Mouse (Mus musculus): Measurements from ENCODE around the gene Uhrf1bp1l. TPM values are rescaled to one million over a fixed set of nuclear protein-coding genes. Genes with fewer than 3 reads are reported as not detected.

Uhrf1bp1l gene
- polyA plus RNA-seq, 1 experiment from 2014 or later, result 26.4 TPM

- Histone ChIP-seq H3K27me3 (ENCODE audit: insufficient read depth, poor library complexity, severe bottlenecking) (no peaks in the 10 kb centered on the region), H3K9me3 (no peaks in the 10 kb centered on the region), H3K27ac (no peak overlapping the region), H3K36me3 (no peaks in the 10 kb centered on the region), H3K4me1 (no peaks in the 10 kb centered on the region), H3K4me3 (no peak overlapping the region)
- no peak for DNase-seq (ENCODE audit: low spot score)
- WGBS, result 46% methylated on average over 2 of the region's 2 CpGs
Observed at GRCm38 (mm10) chr10:89823906-89824305, 79.1 kb downstream of the Uhrf1bp1l start.

DNA sequence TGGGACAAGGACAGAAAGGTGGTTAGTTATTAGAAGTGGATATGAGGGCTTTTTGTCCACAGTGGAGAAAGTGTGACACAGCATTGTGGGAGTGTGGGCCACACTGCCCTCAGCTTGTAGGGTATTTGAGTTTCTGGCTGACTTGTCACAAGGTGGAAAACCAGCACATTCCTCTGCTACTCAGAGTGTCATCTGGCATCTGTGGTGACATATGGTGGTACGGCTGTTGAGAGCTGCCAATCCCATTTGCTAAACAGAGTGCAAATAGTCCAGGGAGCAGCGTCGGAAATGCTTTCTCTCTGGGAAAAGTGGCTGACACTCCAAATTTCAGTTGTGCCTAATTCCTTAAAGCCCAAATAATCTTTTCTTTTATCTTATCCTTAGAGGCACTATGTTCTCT is 82.1 kb downstream of the Uhrf1bp1l start:
- Histone ChIP-seq H3K9me3 (no peaks in the 10 kb centered on the region), H3K4me1 (no peaks in the 10 kb centered on the region), H3K27ac (no peak overlapping the region), H3K27me3 (ENCODE audit: insufficient read depth, poor library complexity, severe bottlenecking) (no peaks in the 10 kb centered on the region), H3K36me3 (no peaks in the 10 kb centered on the region), H3K4me3 (no peak overlapping the region)
- WGBS, result 42% methylated on average over 3 of the region's 3 CpGs
- DNase-seq (ENCODE audit: low spot score), result no peak

DNA sequence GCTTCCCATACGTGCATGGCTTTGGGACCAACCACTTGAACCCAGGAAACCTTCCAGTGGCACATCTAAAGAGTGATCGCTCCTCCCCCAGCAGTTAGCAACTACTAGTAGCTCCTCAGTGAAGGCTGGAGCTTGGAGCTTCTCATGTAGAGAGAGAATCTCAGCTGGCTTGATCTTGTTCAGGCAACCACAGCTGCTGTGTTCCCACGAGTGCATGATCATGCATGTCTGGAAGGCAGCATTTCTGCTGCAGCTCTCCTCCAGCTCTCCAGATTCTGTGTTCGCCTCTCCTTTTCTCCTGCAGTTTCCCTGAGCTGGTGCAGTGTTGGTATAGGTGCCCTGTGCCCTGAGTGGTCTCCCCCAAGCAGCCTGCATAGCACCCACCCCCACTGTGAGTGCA is 87.5 kb downstream of the Uhrf1bp1l start:
- Histone ChIP-seq H3K36me3 (no peaks in the 10 kb centered on the region), H3K4me3 (no peak overlapping the region), H3K4me1 (no peaks in the 10 kb centered on the region), H3K27ac (no peak overlapping the region), H3K27me3 (ENCODE audit: insufficient read depth, poor library complexity, severe bottlenecking) (no peaks in the 10 kb centered on the region), H3K9me3 (no peaks in the 10 kb centered on the region)
- DNase-seq (ENCODE audit: low spot score), result no peak
- WGBS, result 82% methylated on average over 4 of the region's 4 CpGs

GRCm38 (mm10) chr10:89833166-89833565 is 88.4 kb downstream of the Uhrf1bp1l start:
- no peak for DNase-seq (ENCODE audit: low spot score)
- 81% methylated on average over 10 of the region's 10 CpGs for WGBS
- Histone ChIP-seq H3K9me3 (no peaks in the 10 kb centered on the region), H3K36me3 (no peaks in the 10 kb centered on the region), H3K4me3 (no peak overlapping the region), H3K27me3 (ENCODE audit: insufficient read depth, poor library complexity, severe bottlenecking) (no peaks in the 10 kb centered on the region), H3K27ac (no peak overlapping the region), H3K4me1 (no peaks in the 10 kb centered on the region)

DNA sequence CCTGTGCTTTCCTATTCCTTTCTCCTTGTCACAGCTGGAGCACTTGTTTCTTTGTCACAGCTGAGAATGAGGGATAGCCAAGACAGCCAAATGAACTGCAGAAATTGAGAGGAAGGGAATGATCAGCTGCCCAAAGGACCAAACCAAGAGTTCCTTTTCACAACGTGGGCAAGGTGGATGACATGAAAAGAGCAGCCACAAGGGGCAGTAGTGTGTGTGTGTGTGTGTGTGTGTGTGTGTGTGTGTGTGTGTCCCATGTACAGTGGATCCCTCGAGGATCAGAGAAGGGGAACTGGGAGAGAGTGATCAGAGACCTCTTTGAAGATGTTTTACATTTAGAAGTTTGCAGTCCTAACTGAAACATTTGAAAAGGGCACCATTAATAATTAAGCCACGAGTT is 92.7 kb downstream of the Uhrf1bp1l start:
- Histone ChIP-seq H3K9me3 (no peaks in the 10 kb centered on the region), H3K27me3 (ENCODE audit: insufficient read depth, poor library complexity, severe bottlenecking) (no peaks in the 10 kb centered on the region), H3K4me3 (no peak overlapping the region), H3K4me1 (no peaks in the 10 kb centered on the region), H3K36me3 (no peaks in the 10 kb centered on the region), H3K27ac (no peak overlapping the region)
- no peak for DNase-seq (ENCODE audit: low spot score)
- 48% methylated on average over 3 of the region's 3 CpGs for WGBS

DNA sequence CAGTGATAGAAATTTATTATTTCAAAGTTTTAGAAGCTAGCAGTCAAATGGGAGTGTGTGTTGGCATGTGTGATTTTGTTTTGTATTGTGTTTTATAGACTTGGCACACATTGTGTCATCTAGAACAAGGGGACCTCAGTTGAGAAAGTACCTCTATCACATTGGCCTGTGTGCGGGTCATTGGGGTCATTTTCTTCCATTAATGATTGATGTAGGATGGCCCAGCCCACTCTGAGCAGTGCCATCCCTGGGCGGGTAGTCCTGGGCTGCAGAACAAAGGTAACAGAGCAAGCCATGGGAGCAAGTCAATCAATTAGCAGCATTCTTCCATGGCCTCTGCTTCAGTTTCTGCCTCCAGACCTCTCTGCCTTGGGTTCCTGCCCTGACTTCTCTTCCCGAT is 94.0 kb downstream of the Uhrf1bp1l start:
- Histone ChIP-seq H3K4me3 (no peak overlapping the region), H3K9me3 (no peaks in the 10 kb centered on the region), H3K36me3 (no peaks in the 10 kb centered on the region), H3K4me1 (no peaks in the 10 kb centered on the region), H3K27me3 (ENCODE audit: insufficient read depth, poor library complexity, severe bottlenecking) (no peaks in the 10 kb centered on the region), H3K27ac (no peak overlapping the region)
- WGBS, result 75% methylated on average over 3 of the region's 3 CpGs
- DNase-seq (ENCODE audit: low spot score), result no peak

GRCm38 (mm10) chr10:89850951-89851350 is 106.2 kb downstream of the Uhrf1bp1l start:
- no peak overlapping the region for H3K4me3 ChIP-seq
- DNase-seq (ENCODE audit: low spot score), result no peak
- H3K4me1 ChIP-seq, result no peaks in the 10 kb centered on the region
- WGBS, result 85% methylated on average over 6 of the region's 6 CpGs
- H3K9me3 ChIP-seq, result peaks cover 1% of the 10 kb centered on the region; the same call in 1 of the 2 replicates
- H3K27me3 ChIP-seq (ENCODE audit: insufficient read depth, poor library complexity, severe bottlenecking), result no peaks in the 10 kb centered on the region
- H3K36me3 ChIP-seq, result no peaks in the 10 kb centered on the region
- H3K27ac ChIP-seq, result no peak overlapping the region

DNA sequence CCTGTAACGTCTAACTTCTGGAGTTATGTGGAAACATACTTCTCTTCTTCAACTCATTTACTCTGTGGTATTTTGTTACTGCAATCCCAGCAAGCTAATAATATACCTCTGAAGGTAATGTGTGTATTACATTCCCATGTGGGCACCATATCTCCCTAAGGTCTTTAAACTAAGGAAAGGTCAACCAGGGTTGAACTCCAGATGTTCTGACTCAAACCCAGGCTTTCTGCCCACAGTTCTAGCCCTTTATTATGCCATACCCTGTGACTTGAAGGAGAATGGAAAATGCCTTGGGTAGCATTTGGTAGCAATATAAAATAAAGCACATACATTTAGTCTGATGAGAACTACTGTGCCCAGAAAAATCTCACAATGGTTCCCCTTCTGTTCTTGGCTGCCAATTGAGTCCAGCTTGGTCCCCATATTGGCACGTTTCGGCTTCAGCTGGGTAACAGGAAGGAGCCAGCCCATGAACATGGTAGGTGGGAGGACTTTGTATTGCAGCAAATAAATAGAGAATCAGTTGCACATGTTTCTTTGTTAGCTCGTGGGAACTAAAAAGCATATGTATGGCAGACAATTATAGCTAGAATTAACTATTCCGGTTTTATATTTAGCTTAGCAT is 110.6 kb downstream of the Uhrf1bp1l start:
- Histone ChIP-seq H3K36me3 (no peaks in the 10 kb centered on the region), H3K27ac (no peak overlapping the region), H3K4me3 (no peak overlapping the region), H3K9me3 (no peaks in the 10 kb centered on the region), H3K27me3 (ENCODE audit: insufficient read depth, poor library complexity, severe bottlenecking) (no peaks in the 10 kb centered on the region), H3K4me1 (no peaks in the 10 kb centered on the region)
- WGBS, result 80% methylated on average over 5 of the region's 5 CpGs
- DNase-seq (ENCODE audit: low spot score), result no peak

DNA sequence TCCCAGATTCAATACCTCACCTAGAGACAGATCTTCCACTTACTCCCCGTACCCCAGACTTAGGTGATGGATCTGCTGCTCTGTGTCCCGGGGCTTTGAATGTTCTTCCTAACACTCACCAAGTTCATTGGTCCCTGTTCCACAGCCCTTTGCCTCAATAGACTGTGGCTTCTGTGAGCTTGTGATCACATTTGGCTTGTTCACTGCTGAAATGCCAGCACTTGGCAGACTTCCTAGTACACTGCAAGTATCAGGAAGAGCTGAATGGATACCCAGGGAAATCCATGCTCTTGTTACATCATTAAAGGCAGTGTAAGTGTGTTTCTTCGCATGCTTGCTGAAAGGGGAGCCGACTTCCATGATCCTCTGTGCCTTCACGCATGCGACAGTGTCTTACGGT is 111.5 kb downstream of the Uhrf1bp1l start:
- Histone ChIP-seq H3K36me3 (no peaks in the 10 kb centered on the region), H3K9me3 (no peaks in the 10 kb centered on the region), H3K27ac (no peak overlapping the region), H3K27me3 (ENCODE audit: insufficient read depth, poor library complexity, severe bottlenecking) (no peaks in the 10 kb centered on the region), H3K4me1 (no peaks in the 10 kb centered on the region), H3K4me3 (no peak overlapping the region)
- WGBS, result 87% methylated on average over 7 of the region's 7 CpGs
- DNase-seq (ENCODE audit: low spot score), result no peak

GRCm38 (mm10) chr10:89868211-89868610 is 123.4 kb downstream of the Uhrf1bp1l start:
- Histone ChIP-seq H3K9me3 (no peaks in the 10 kb centered on the region), H3K4me3 (no peak overlapping the region), H3K27me3 (ENCODE audit: insufficient read depth, poor library complexity, severe bottlenecking) (peaks cover 20% of the 10 kb centered on the region), H3K27ac (no peak overlapping the region), H3K36me3 (no peaks in the 10 kb centered on the region), H3K4me1 (peaks cover 1% of the 10 kb centered on the region)
- DNase-seq (ENCODE audit: low spot score), result no peak
- WGBS, result 73% methylated on average over 4 of the region's 4 CpGs

DNA sequence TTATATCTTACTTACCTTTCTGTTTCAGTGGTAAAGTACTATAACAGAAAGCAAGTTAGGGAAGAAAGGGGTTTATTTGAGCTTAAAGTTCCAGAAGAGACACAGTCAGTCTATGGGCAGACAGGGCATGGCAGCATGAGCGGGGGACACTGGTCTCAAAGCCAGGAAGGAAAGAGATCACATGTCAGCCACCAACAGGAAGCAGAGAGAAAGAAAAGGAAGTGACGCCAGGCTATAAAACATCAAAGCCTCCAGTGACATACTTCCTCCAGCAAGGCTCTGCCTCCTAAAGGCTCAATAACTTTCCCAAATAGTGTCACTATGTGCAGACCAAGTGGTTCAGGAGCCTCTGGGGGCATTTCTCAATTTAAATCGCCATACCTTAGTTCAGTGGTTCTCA is 124.0 kb downstream of the Uhrf1bp1l start:
- no peak for DNase-seq (ENCODE audit: low spot score)
- Histone ChIP-seq H3K27me3 (ENCODE audit: insufficient read depth, poor library complexity, severe bottlenecking) (peaks cover 26% of the 10 kb centered on the region), H3K27ac (no peak overlapping the region), H3K4me3 (no peak overlapping the region), H3K4me1 (peaks cover 8% of the 10 kb centered on the region), H3K36me3 (no peaks in the 10 kb centered on the region), H3K9me3 (no peaks in the 10 kb centered on the region)
- WGBS, result 83% methylated on average over 3 of the region's 3 CpGs

Other genes starting within 250 kb of the Uhrf1bp1l start
- 0.16 and 0.57 TPM in 2 replicates for gene Nr1h4, start 211.4 kb upstream of the Uhrf1bp1l start, polyA plus RNA-seq (2016; fragmentation: Nextera tagmentation; extraction: Ambion mirVana)
- 0.15 and 0.16 TPM in 2 replicates for gene Slc17a8, start 123.7 kb upstream of the Uhrf1bp1l start, polyA plus RNA-seq (2016; fragmentation: Nextera tagmentation; extraction: Ambion mirVana)
- 5.9 and 6.2 TPM in 2 replicates for gene Scyl2, start 58.7 kb upstream of the Uhrf1bp1l start, polyA plus RNA-seq (2016; fragmentation: Nextera tagmentation; extraction: Ambion mirVana)
- gene Actr6, start 12.7 kb upstream of the Uhrf1bp1l start, polyA plus RNA-seq (2016; fragmentation: Nextera tagmentation; extraction: Ambion mirVana), result 25.6 and 28.0 TPM in 2 replicates
- 0.05 and 0.36 TPM in 2 replicates for gene Anks1b, start 128.5 kb downstream of the Uhrf1bp1l start, polyA plus RNA-seq (2016; fragmentation: Nextera tagmentation; extraction: Ambion mirVana)